Mouse (Mus musculus) brain, adult 2 months (tissue): ENCODE measurements around the gene Tmc7.
A peak's percentile ranks its signal among the peaks of the same experiment; 100 is the strongest.

ENCODE experiments used
- DNase-seq: peaks from one replicate; pipeline ENCODE4 v3.0.0; 2011; ENCODE audit warnings: low read depth, low spot score

Gene Tmc7

GRCm38 (mm10) chr7:118584257-118584907 lies at the start of gene Tmc7:
Gene Tmc7 (minus strand): TSS chr7:118584736.
- DNase-seq = peak; percentile 89

DNA sequence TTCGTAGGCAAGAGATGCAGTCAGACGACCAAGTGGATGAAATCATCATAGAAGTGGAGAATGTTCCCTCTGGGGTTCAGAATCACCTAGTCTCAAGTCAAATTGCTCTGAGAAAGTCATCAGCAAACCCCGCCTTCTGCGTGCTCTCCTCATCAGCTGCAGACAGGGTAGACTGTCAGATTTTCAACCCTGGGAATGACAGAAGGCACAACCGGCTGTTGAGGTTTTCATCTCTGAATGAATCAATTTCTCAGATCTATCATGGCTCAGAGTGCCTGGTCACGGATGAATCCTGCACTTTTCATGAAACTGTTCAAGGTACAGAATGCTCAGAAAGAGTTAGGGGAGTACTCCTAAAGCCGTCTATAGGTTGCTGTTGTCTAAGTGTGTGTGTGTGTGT lies 49.4 kb upstream of the Tmc7 start:
- DNase-seq = no peak

- DNase-seq = no peak
These were observed 48.6 kb upstream of the Tmc7 start for GRCm38 (mm10) chr7:118633094-118633493.

GRCm38 (mm10) chr7:118627550-118628298 lies 43.2 kb upstream of the Tmc7 start:
- DNase-seq = no peak

DNA sequence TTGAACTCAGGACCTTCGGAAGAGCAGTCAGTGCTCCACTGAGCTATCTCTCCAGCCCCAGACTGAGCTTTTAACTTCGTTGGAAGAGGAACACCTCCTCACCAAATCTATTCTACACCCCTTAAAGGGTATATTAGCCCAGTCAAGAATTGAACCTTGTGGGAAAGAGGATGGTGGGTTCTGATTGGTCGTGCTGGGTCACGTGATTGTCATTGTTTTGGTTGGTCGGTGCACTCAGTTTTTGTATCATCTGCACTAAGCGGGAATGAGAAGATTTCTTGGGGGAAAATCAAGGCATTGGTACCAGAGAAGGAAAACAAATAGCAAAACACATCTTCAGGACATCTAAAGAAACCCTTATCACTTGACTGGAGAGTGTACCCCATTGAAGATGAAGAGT lies 36.6 kb upstream of the Tmc7 start:
- no peak for DNase-seq

GRCm38 (mm10) chr7:118620243-118620906 lies 35.8 kb upstream of the Tmc7 start:
- DNase-seq = no peak

DNA sequence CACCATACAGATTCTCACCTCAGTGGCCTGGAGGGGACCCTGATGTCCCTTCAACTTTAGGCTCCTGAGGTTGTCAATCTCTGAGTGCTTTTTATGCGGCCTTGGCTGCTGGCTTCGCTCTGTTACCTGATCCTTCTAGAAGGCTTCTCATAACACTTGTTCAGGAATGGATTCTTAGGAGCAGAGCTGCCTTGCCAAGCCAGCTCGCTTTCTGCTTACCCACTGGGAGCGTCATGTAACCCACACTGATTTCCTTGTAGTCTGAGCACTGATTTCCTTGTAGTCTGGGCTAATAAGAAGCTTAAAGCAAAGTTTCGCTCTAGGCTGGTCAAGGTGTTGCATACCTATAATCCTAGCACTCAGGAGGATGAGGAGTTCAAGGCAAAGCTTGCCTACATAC lies 33.6 kb upstream of the Tmc7 start:
- DNase-seq = no peak

DNA sequence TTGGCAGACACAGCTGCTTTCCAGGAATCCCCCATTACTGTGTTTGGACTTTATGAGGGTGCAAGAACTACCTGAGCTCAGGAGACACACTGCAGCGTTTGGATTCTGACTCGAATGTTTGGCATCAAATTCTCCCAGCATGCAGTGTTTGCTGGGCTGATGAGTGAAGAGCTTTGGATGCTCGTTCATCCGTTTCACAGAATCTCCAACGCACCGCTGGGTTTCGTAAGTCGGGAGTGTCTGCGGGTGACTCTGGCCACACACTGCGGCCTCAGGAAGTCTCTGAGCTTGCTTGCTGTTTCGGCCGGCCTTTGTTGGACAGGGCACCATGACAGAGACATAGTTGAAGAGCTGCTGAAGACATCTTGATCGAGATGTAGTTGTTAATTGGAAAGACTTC lies 29.5 kb upstream of the Tmc7 start:
- DNase-seq = no peak

DNA sequence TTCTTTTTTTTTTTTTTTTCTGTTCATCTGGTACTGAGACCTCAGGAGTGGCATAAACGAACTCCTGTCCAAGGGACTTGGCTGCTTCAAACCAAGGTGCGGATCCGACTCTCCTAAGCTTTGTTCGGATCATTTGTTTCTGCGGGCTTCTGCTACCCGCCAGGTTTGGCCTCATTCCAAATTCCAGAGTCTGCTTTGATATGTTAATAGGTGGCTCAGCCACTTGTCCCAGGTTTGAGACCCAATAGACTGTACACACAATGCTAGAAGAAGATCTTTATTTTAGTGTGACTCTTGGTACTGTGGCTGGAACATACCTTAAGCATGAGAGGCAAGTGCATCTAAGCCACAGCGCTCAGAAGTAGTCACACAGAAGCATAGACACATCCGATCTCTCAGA lies 27.4 kb upstream of the Tmc7 start:
- DNase-seq = no peak

- no peak for DNase-seq
These were observed 26.7 kb upstream of the Tmc7 start for GRCm38 (mm10) chr7:118611185-118611749.

- DNase-seq = no peak
These were observed 26.2 kb upstream of the Tmc7 start for GRCm38 (mm10) chr7:118610721-118611120.

DNA sequence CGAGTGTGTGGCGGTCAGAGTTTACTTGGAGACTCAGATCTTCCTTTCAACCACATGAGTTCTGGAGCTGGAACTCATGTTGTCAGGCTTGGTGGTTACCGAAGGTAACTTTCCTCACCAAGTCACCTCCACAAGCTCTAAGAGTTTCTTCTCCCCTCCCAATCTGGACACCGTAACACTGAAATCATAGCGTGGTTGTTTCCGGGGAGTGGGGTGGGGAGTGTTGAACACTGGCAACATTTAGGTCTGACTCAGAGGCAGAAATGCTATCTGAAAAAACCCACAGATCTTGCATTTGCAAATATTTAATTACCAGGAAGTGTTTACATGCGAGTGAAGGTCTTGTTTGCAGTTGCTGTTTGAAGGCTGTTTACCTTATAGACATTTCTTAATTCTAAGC lies 25.3 kb upstream of the Tmc7 start:
- no peak for DNase-seq

GRCm38 (mm10) chr7:118604842-118605241 lies 20.3 kb upstream of the Tmc7 start:
- no peak for DNase-seq

DNA sequence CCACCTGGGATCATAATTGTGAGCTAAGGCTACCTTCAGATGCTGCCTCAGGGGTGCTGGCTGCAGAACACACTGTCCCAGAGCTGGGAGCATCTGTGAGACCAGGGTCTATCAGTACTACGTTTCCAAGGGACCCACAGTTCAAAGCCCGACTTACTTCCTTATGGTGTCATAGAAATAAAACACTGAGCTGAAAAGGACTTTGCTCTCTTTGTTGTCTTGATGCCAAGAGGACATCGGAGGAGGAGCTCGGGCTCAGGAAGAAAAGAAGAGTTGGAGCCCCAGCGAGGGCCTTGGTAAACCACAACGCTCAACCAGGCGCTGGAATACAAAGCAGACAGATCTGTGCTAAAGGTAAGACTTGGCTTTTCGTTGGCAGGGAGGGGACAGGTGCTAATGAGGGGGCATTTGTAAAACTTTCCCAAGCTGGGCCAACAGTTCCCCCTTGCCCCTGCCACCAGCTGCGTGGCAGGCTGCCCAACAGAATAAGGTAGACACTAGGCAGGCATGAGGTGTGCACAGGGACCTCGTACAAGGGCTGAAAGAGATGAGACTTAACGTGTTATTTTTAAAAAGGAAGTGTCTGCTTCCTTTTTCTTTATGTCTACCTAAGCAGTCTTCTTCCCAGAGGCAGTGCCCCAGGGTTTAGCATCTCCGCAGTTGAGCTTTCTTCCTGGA lies 15.6 kb upstream of the Tmc7 start:
- DNase-seq = no peak

DNA sequence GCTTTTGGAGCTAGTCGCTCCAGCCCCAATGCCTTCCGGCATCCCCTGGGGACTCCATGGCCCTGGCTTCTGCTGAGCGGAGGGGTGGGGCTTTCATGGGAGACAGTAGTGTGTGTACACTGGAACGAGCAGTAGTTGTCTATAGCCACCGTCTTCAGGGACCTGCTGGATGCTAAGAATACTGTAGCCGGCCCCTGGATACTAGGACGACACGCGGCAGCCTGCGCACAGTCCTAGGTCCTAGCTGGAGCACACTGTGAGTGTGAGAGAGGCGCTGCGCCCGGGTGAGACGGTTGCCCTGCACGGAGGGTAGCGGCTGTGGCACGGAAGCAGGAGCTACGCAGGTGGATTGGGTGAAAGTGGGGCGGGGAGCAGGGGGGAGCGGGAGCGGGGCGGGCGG lies 12.7 kb upstream of the Tmc7 start, which contains the start of gene Tmc5:
Gene Tmc5, plus strand, starts transcription at position 97 of the 400 bp plus-strand sequence.
- no peak for DNase-seq

DNA sequence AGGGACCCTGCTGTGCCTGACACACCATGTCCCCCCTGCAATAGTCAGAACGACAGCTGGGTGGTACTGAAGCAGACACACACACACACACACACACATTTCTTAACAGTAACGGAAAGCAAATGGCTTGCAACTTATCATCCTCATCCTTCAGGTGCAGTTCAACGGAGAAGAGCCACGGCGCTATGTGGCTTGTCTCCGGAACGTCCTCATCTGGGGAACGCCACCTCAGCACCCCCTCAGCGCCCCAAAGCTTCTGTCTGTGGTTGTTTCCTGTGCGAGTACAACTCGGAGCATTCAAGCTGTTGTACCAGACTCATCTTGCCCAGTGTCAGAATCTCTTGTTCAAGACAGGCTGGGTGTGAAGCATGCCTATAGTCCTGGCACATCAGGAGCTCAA lies 11.7 kb upstream of the Tmc7 start:
- no peak for DNase-seq

GRCm38 (mm10) chr7:118595228-118595627 lies 10.7 kb upstream of the Tmc7 start:
- peak; percentile 93 for DNase-seq

DNA sequence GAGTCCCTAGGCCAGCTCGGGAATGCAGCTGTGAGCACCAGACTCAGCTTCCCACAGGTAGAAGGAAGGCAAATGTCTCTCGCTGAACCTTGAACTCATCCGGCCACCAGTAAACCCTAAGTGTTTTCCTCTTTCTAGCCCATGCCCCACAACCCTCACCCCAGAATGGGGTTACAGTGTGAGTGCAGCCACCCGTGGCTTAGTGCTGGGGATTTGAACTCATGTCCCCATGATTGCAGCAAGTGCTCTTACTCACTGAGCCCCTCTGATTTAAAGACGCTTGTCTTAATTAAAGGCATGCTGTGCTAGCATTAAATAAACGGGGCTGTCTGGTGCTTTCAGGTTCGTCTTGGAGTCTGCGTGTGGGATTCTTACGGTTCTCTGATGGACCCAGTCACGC lies 10.1 kb upstream of the Tmc7 start:
- no peak for DNase-seq

DNA sequence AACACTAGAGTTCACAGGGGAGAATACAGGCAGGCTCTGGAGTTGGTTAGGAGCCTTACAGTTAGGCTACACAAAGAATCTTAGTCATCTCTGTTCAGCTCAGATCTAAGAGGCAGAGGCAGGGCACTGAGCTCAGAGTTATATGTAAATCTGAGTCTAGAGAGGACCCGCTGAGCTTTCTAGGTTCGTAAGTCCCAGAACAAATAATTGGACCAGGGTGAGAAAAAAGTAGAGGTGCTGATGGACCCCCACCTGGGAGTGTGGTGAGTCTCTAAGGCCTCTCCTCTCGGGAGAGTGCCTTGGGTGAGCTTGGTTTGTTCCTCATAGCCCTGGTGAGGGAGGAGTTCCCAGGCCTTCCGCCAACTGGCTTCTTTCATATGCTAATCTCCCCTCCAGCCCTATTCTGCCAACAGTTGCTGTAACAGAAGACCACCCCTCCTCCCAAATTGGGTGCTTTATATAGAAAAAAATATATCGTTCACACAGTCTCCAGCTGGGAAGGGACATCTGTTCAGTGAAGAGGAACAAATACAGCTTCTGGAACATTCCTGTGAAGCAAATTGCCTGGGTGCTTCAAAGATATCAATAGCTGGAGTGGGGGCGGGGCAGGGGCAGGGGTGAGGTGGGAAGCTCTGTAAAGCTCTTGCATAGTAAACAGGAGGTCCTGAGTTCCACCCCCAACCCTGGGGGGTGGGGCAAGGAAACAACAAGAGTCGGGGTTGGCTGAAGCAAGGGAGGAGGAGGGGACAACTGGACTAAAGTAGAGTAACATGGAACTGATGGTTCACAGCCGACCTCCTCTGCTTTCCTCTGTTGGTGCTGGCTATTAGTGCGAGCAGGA lies 9.3 kb upstream of the Tmc7 start:
- peak; percentile 81 for DNase-seq

GRCm38 (mm10) chr7:118592146-118592545 lies 7.6 kb upstream of the Tmc7 start:
- DNase-seq = peak; percentile 42

DNA sequence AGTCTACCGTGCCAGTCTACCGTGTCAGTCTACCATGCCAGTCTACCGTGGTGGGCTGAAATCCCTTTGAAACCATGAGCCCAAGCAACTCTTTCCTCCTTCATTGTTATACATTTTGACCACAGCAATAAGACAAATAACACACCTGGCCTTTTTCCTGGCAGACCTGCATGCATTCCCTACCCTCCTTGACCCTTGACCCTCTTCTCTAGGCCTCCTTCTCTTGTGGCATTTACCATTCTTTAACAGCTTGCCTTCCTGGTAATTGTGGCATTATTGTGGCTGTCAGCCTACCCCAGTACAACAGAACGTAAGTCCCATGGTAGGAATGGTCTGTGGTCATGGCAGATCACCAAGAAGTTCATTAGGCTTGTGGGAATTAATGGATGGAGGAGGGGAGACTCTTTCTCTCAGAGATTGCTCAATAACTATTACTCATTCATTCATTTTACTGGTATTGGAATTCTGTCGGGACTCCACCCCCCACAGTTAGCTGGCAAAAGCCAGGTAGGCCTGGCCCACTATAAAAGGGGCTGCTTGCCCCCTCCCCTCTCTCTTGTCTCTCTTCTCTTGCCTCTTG lies 6.3 kb upstream of the Tmc7 start:
- no peak for DNase-seq
